Mouse (Mus musculus): ENCODE results near the gene Emp2. TPM values are rescaled to one million over a fixed set of nuclear protein-coding genes. Genes with fewer than 3 reads are reported as not detected.

Gene Emp2
- polyA plus RNA-seq (2011; ENCODE audit: insufficient read length, low read depth, missing spikeins): 127 TPM in 2 replicates

- H3K27ac ChIP-seq (ENCODE audit: insufficient read depth, low read length): 0 out of 2 replicates have a peak within 1 kb of the TSS, but pooled peaks have one; percentile 19
- H3K4me1 ChIP-seq (ENCODE audit: control insufficient read depth, insufficient read depth, low read length): peaks cover 10% of the 10 kb centered on the region
- peak within 1 kb of the TSS; percentile 98 for H3K4me3 ChIP-seq (ENCODE audit: insufficient read depth, low read length)
- TF ChIP-seq CTCF (IDR thresholded peaks at IDR 0.05; ENCODE audit: borderline replicate concordance, insufficient read depth, low read length) (no peak), POLR2A (IDR thresholded peaks at IDR 0.05; ENCODE audit: low read depth, low read length) (peak; percentile 76)
Observed at GRCm38 (mm10) chr16:10313646-10314088, at the start of gene Emp2. TSS of gene Emp2 (minus strand) at chr16:10313968.

GRCm38 (mm10) chr16:10363061-10363460 is 49.3 kb upstream of the Emp2 start:
- H3K4me1 ChIP-seq (ENCODE audit: control insufficient read depth, insufficient read depth, low read length): no peaks in the 10 kb centered on the region
- no peak overlapping the region for H3K4me3 ChIP-seq (ENCODE audit: insufficient read depth, low read length)
- TF ChIP-seq CTCF (IDR thresholded peaks at IDR 0.05; ENCODE audit: borderline replicate concordance, insufficient read depth, low read length) (no peak), POLR2A (IDR thresholded peaks at IDR 0.05; ENCODE audit: low read depth, low read length) (no peak)
- H3K27ac ChIP-seq (ENCODE audit: insufficient read depth, low read length): no peak overlapping the region

GRCm38 (mm10) chr16:10359241-10359640 is 45.5 kb upstream of the Emp2 start:
- Histone ChIP-seq H3K4me3 (ENCODE audit: insufficient read depth, low read length) (no peak overlapping the region), H3K27ac (ENCODE audit: insufficient read depth, low read length) (no peak overlapping the region), H3K4me1 (ENCODE audit: control insufficient read depth, insufficient read depth, low read length) (no peaks in the 10 kb centered on the region; the same call in 1 of the 2 replicates)
- TF ChIP-seq CTCF (IDR thresholded peaks at IDR 0.05; ENCODE audit: borderline replicate concordance, insufficient read depth, low read length) (no peak), POLR2A (IDR thresholded peaks at IDR 0.05; ENCODE audit: low read depth, low read length) (no peak)

GRCm38 (mm10) chr16:10358010-10358934 is 44.5 kb upstream of the Emp2 start:
- TF ChIP-seq POLR2A (IDR thresholded peaks at IDR 0.05; ENCODE audit: low read depth, low read length) (no peak), CTCF (IDR thresholded peaks at IDR 0.05; ENCODE audit: borderline replicate concordance, insufficient read depth, low read length) (no peak)
- no peaks in the 10 kb centered on the region; the same call in 1 of the 2 replicates for H3K4me1 ChIP-seq (ENCODE audit: control insufficient read depth, insufficient read depth, low read length)
- H3K4me3 ChIP-seq (ENCODE audit: insufficient read depth, low read length): no peak overlapping the region

GRCm38 (mm10) chr16:10355004-10355403 is 41.2 kb upstream of the Emp2 start:
- no peak for TF ChIP-seq CTCF (IDR thresholded peaks at IDR 0.05; ENCODE audit: borderline replicate concordance, insufficient read depth, low read length)
- no peak for TF ChIP-seq POLR2A (IDR thresholded peaks at IDR 0.05; ENCODE audit: low read depth, low read length)
- Histone ChIP-seq H3K27ac (ENCODE audit: insufficient read depth, low read length) (no peak overlapping the region), H3K4me1 (ENCODE audit: control insufficient read depth, insufficient read depth, low read length) (no peaks in the 10 kb centered on the region; the same call in 1 of the 2 replicates), H3K4me3 (ENCODE audit: insufficient read depth, low read length) (no peak overlapping the region)

More at GRCm38 (mm10) chr16:10358010-10358934, 44.5 kb upstream of the Emp2 start:
- no peak overlapping the region for H3K27ac ChIP-seq (ENCODE audit: insufficient read depth, low read length)

- Histone ChIP-seq H3K4me3 (ENCODE audit: insufficient read depth, low read length) (no peak overlapping the region), H3K27ac (ENCODE audit: insufficient read depth, low read length) (no peak overlapping the region), H3K4me1 (ENCODE audit: control insufficient read depth, insufficient read depth, low read length) (no peaks in the 10 kb centered on the region; the same call in 1 of the 2 replicates)
- no peak for TF ChIP-seq CTCF (IDR thresholded peaks at IDR 0.05; ENCODE audit: borderline replicate concordance, insufficient read depth, low read length)
- no peak for TF ChIP-seq POLR2A (IDR thresholded peaks at IDR 0.05; ENCODE audit: low read depth, low read length)
Observed at GRCm38 (mm10) chr16:10351050-10351636, 37.4 kb upstream of the Emp2 start.

- H3K27ac ChIP-seq (ENCODE audit: insufficient read depth, low read length): no peak overlapping the region
Observed at GRCm38 (mm10) chr16:10349876-10350275, 36.1 kb upstream of the Emp2 start.

GRCm38 (mm10) chr16:10349436-10349835 is 35.7 kb upstream of the Emp2 start:
- no peak for TF ChIP-seq CTCF (IDR thresholded peaks at IDR 0.05; ENCODE audit: borderline replicate concordance, insufficient read depth, low read length)
- no peak for TF ChIP-seq POLR2A (IDR thresholded peaks at IDR 0.05; ENCODE audit: low read depth, low read length)
- Histone ChIP-seq H3K4me1 (ENCODE audit: control insufficient read depth, insufficient read depth, low read length) (no peaks in the 10 kb centered on the region), H3K4me3 (ENCODE audit: insufficient read depth, low read length) (no peak overlapping the region), H3K27ac (ENCODE audit: insufficient read depth, low read length) (no peak overlapping the region)

More at GRCm38 (mm10) chr16:10349876-10350275, 36.1 kb upstream of the Emp2 start:
- H3K4me3 ChIP-seq (ENCODE audit: insufficient read depth, low read length): no peak overlapping the region
- H3K4me1 ChIP-seq (ENCODE audit: control insufficient read depth, insufficient read depth, low read length): no peaks in the 10 kb centered on the region
- TF ChIP-seq CTCF (IDR thresholded peaks at IDR 0.05; ENCODE audit: borderline replicate concordance, insufficient read depth, low read length) (no peak), POLR2A (IDR thresholded peaks at IDR 0.05; ENCODE audit: low read depth, low read length) (no peak)

GRCm38 (mm10) chr16:10347551-10347950 is 33.8 kb upstream of the Emp2 start:
- Histone ChIP-seq H3K27ac (ENCODE audit: insufficient read depth, low read length) (no peak overlapping the region), H3K4me3 (ENCODE audit: insufficient read depth, low read length) (no peak overlapping the region), H3K4me1 (ENCODE audit: control insufficient read depth, insufficient read depth, low read length) (no peaks in the 10 kb centered on the region)
- TF ChIP-seq CTCF (IDR thresholded peaks at IDR 0.05; ENCODE audit: borderline replicate concordance, insufficient read depth, low read length) (no peak), POLR2A (IDR thresholded peaks at IDR 0.05; ENCODE audit: low read depth, low read length) (no peak)

All from embryonic fibroblast, embryonic 13.5 days (primary cell).